Mouse (Mus musculus): ENCODE measurements at regions not wholly inside any gene's neighbourhood (a gene's known extent, or its start where the extent isn't known, plus 50 kb on each side); places are given as distances from the start of the nearest gene placed in this dataset.

DNA sequence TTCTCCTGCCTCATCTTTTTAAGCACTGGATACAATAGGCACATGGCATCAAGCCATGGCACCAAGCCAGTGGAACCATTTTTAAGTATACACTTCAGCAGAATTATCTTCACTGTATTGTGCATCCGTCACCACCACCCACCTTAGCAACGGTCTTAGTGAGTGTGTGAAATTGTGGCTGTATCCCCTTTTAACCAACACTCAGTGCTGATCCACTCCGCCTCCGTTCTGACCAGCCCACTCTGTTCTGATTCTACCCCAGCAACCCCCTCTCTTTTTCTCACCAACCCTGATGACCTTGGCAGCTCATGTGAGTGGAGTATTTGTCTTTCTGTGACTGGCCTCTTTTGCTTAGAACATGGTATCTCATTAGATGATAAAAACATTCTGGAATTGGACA, 662.2 kb downstream of the Zfp706 start:
- Histone ChIP-seq H3K4me3 (ENCODE audit: control insufficient read depth in 1 of 2, insufficient read depth in 1 of 2, low read depth in 1 of 2, low read length in 2 of 2) (no peak overlapping the region), H3K4me2 (ENCODE audit: low read length) (no peak overlapping the region), H3K27me3 (ENCODE audit: control insufficient read depth, insufficient read depth, low read length) (no peaks in the 10 kb centered on the region), H3K4me1 (ENCODE audit: control insufficient read depth in 2 of 2, insufficient read depth in 2 of 2, low read length in 2 of 2) (peaks cover 7 to 9% of the 10 kb centered on the region in 2 experiments; a peak in 3 of 4 replicates), H3K9ac (ENCODE audit: low read length) (no peak overlapping the region), H3K36me3 (ENCODE audit: control insufficient read depth, insufficient read depth, low read length) (no peaks in the 10 kb centered on the region), H3K27ac (replicated peaks in 1 of 2; ENCODE audit: control insufficient read depth in 1 of 2, insufficient read depth in 1 of 2, low read depth in 2 of 2, low read length in 2 of 2) (no peak overlapping the region), H3K9me3 (ENCODE audit: control insufficient read depth, low read length) (no peaks in the 10 kb centered on the region)
- no peak for ATAC-seq (ENCODE audit: insufficient number of reproducible peaks, insufficient read depth, low FRiP score, low read depth)
- WGBS, result 39% methylated on average over 4 of the region's 4 CpGs

DNA sequence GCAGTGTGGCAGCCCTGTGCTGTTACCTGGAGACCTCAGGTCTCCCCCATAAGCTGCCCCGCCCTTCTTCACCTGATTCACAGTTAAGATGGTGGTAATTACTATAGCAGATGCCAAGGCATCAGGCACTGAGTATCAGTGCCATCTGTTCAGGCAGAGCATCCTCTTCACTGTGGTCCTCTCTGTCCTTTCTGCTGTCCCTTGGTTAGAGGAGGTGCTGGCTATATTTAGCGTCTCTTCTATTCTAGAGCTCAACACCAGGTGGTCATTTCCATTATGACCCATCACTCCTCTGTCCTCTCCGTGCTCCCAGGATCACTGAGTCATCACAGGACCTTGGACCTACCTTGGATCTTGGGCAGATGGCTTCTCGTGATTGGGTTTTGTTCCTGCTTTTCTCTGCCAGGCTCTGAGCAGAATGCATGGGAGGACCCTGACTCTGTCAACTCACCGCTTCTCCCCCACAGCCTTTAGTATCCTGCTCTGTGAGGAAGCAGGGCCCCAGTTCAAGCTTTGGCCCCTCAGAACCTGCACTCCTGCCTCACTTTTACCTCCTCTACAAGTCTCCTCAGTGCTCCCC, 667.5 kb downstream of the Zfp706 start:
- no peak for ATAC-seq (ENCODE audit: insufficient number of reproducible peaks, insufficient read depth, low FRiP score, low read depth)
- WGBS, result 75% methylated on average over 5 of the region's 5 CpGs
- peaks cover 0 to 6% of the 10 kb centered on the region in 2 experiments; a peak in 2 of 4 replicates for H3K4me1 ChIP-seq (ENCODE audit: control insufficient read depth in 2 of 2, insufficient read depth in 2 of 2, low read length in 2 of 2)
- no peak overlapping the region for H3K4me3 ChIP-seq (ENCODE audit: control insufficient read depth in 1 of 2, insufficient read depth in 1 of 2, low read depth in 1 of 2, low read length in 2 of 2)
- H3K9ac ChIP-seq (ENCODE audit: low read length), result no peak overlapping the region
- H3K36me3 ChIP-seq (ENCODE audit: control insufficient read depth, insufficient read depth, low read length), result no peaks in the 10 kb centered on the region
- no peak overlapping the region for H3K27ac ChIP-seq (replicated peaks in 1 of 2; ENCODE audit: control insufficient read depth in 1 of 2, insufficient read depth in 1 of 2, low read depth in 2 of 2, low read length in 2 of 2)
- no peaks in the 10 kb centered on the region for H3K27me3 ChIP-seq (ENCODE audit: control insufficient read depth, insufficient read depth, low read length)
- H3K9me3 ChIP-seq (ENCODE audit: control insufficient read depth, low read length), result no peaks in the 10 kb centered on the region
- no peak overlapping the region for H3K4me2 ChIP-seq (ENCODE audit: low read length)

DNA sequence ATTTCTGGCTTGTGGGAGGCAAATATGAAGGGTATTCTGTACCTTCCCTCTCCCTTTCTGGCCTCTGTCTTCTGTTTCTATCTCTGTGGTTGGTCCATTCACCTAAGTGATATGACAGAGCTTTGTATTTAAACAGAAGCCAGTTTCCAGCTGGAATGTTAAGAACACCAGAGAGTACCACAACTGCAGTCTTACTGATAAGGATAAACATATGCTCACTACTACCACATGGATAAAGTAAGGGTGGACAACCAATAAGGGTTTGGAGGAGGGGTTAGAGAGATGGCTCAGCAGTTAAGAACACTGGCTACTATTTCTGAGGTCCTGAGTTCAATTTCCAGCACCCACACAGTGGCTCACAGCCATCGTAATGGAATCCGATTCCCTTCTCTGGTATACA, 668.8 kb downstream of the Zfp706 start:
- ATAC-seq (ENCODE audit: insufficient number of reproducible peaks, insufficient read depth, low FRiP score, low read depth), result no peak
- H3K27ac ChIP-seq (replicated peaks in 1 of 2; ENCODE audit: control insufficient read depth in 1 of 2, insufficient read depth in 1 of 2, low read depth in 2 of 2, low read length in 2 of 2), result no peak overlapping the region
- no peaks in the 10 kb centered on the region for H3K36me3 ChIP-seq (ENCODE audit: control insufficient read depth, insufficient read depth, low read length)
- no peaks in the 10 kb centered on the region for H3K27me3 ChIP-seq (ENCODE audit: control insufficient read depth, insufficient read depth, low read length)
- no peak overlapping the region for H3K4me3 ChIP-seq (ENCODE audit: control insufficient read depth in 1 of 2, insufficient read depth in 1 of 2, low read depth in 1 of 2, low read length in 2 of 2)
- 79% methylated on average over 2 of the region's 2 CpGs for WGBS
- H3K4me1 ChIP-seq (ENCODE audit: control insufficient read depth in 2 of 2, insufficient read depth in 2 of 2, low read length in 2 of 2), result 0 out of 4 replicates have a peak, but pooled peaks cover 0 to 3% of the 10 kb centered on the region in 2 experiments
- no peaks in the 10 kb centered on the region for H3K9me3 ChIP-seq (ENCODE audit: control insufficient read depth, low read length)
- no peak overlapping the region for H3K9ac ChIP-seq (ENCODE audit: low read length)
- no peak overlapping the region for H3K4me2 ChIP-seq (ENCODE audit: low read length)

DNA sequence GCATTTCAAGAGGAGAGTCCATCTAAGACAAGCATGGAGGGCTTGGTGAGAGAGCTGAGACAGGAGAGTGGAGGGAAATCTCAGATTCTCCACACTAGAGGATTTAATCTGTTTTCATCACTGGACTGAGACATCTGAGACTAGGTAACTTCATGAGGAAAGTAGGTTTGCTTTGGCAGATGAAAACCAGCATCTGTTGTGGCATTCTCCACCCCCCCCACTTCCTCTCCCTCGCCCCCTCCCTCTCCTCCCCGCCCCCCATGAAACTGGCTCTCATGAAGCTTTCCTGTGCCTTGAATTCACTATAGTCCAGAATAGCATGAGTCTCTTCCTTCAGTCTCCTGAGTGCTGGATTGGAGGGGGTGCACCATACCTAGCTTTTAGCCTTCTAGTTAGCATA, 670.7 kb downstream of the Zfp706 start:
- H3K36me3 ChIP-seq (ENCODE audit: control insufficient read depth, insufficient read depth, low read length), result no peaks in the 10 kb centered on the region
- H3K4me1 ChIP-seq (ENCODE audit: control insufficient read depth in 2 of 2, insufficient read depth in 2 of 2, low read length in 2 of 2), result 0 out of 4 replicates have a peak, but pooled peaks cover 0 to 3% of the 10 kb centered on the region in 2 experiments
- no peak overlapping the region for H3K4me2 ChIP-seq (ENCODE audit: low read length)
- H3K27ac ChIP-seq (replicated peaks in 1 of 2; ENCODE audit: control insufficient read depth in 1 of 2, insufficient read depth in 1 of 2, low read depth in 2 of 2, low read length in 2 of 2), result no peak overlapping the region
- no peak for ATAC-seq (ENCODE audit: insufficient number of reproducible peaks, insufficient read depth, low FRiP score, low read depth)
- 63% methylated on average over 2 of the region's 2 CpGs for WGBS
- no peak overlapping the region for H3K4me3 ChIP-seq (ENCODE audit: control insufficient read depth in 1 of 2, insufficient read depth in 1 of 2, low read depth in 1 of 2, low read length in 2 of 2)
- H3K27me3 ChIP-seq (ENCODE audit: control insufficient read depth, insufficient read depth, low read length), result no peaks in the 10 kb centered on the region
- H3K9me3 ChIP-seq (ENCODE audit: control insufficient read depth, low read length), result no peaks in the 10 kb centered on the region
- no peak overlapping the region for H3K9ac ChIP-seq (ENCODE audit: low read length)

DNA sequence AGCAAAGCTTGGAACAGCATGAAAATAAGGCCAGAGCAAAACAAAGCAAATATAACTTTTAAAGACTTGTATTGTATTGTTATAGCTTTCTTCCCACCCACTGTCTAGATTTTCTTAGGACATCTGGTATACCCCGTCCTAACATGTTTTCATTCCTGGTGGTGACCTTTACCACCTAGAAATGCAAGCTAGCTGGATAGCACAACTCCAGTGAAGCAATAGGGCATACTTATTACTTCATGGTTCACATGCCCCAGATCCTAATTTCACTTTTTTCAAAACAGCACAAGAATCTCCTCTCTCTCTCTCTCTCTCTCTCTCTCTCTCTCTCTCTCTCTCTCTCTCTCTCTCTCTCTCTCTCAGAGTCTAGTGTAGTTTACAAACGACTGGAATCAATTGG, 672.5 kb downstream of the Zfp706 start:
- H3K9ac ChIP-seq (ENCODE audit: low read length), result no peak overlapping the region
- 90% methylated on average over 2 of the region's 2 CpGs for WGBS
- H3K4me1 ChIP-seq (ENCODE audit: control insufficient read depth in 2 of 2, insufficient read depth in 2 of 2, low read length in 2 of 2), result 0 out of 4 replicates have a peak, but pooled peaks cover 0 to 3% of the 10 kb centered on the region in 2 experiments
- ATAC-seq (ENCODE audit: insufficient number of reproducible peaks, insufficient read depth, low FRiP score, low read depth), result no peak
- H3K36me3 ChIP-seq (ENCODE audit: control insufficient read depth, insufficient read depth, low read length), result no peaks in the 10 kb centered on the region
- H3K4me2 ChIP-seq (ENCODE audit: low read length), result no peak overlapping the region
- H3K27ac ChIP-seq (replicated peaks in 1 of 2; ENCODE audit: control insufficient read depth in 1 of 2, insufficient read depth in 1 of 2, low read depth in 2 of 2, low read length in 2 of 2), result no peak overlapping the region
- no peaks in the 10 kb centered on the region for H3K9me3 ChIP-seq (ENCODE audit: control insufficient read depth, low read length)
- H3K27me3 ChIP-seq (ENCODE audit: control insufficient read depth, insufficient read depth, low read length), result no peaks in the 10 kb centered on the region
- H3K4me3 ChIP-seq (ENCODE audit: control insufficient read depth in 1 of 2, insufficient read depth in 1 of 2, low read depth in 1 of 2, low read length in 2 of 2), result no peak overlapping the region

DNA sequence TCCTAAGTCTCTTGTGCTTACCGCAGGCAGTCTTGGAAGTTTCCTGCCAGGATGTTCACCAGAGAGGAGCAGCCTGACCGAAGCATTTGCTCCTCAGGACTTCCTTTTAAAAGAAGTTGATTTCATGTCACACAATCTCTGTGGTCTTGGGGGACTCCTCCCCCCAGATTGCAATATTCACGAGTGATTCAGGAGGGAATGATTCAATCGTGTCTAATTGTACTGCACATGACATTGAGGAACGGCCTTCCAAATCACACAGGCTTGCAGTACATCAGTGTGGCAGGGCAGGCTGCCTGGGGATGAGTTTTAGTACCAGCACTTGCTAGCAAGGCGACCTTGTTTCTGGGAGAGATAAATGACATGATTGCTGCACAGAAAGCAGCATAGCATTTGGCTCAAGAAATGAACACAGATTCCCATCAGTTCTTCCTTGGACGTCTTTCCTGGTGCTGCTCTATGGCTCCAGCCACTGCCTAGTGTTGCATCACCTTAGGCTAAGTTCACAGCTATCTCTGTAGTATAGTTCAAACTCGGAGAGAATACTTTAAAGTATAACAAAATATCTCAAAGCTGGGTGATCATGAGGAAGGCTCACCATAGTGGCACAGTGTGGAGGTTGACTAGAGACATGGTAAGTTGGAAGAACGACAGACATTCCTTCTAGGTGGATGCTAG, 673.0 kb downstream of the Zfp706 start:
- Histone ChIP-seq H3K36me3 (ENCODE audit: control insufficient read depth, insufficient read depth, low read length) (no peaks in the 10 kb centered on the region), H3K9me3 (ENCODE audit: control insufficient read depth, low read length) (no peaks in the 10 kb centered on the region), H3K4me3 (ENCODE audit: control insufficient read depth in 1 of 2, insufficient read depth in 1 of 2, low read depth in 1 of 2, low read length in 2 of 2) (no peak overlapping the region), H3K4me1 (ENCODE audit: control insufficient read depth in 2 of 2, insufficient read depth in 2 of 2, low read length in 2 of 2) (0 out of 4 replicates have a peak, but pooled peaks cover 0 to 3% of the 10 kb centered on the region in 2 experiments), H3K9ac (ENCODE audit: low read length) (no peak overlapping the region), H3K27me3 (ENCODE audit: control insufficient read depth, insufficient read depth, low read length) (no peaks in the 10 kb centered on the region), H3K4me2 (ENCODE audit: low read length) (no peak overlapping the region), H3K27ac (replicated peaks in 1 of 2; ENCODE audit: control insufficient read depth in 1 of 2, insufficient read depth in 1 of 2, low read depth in 2 of 2, low read length in 2 of 2) (no peak overlapping the region)
- WGBS, result 71% methylated on average over 9 of the region's 9 CpGs
- ATAC-seq (ENCODE audit: insufficient number of reproducible peaks, insufficient read depth, low FRiP score, low read depth), result no peak

DNA sequence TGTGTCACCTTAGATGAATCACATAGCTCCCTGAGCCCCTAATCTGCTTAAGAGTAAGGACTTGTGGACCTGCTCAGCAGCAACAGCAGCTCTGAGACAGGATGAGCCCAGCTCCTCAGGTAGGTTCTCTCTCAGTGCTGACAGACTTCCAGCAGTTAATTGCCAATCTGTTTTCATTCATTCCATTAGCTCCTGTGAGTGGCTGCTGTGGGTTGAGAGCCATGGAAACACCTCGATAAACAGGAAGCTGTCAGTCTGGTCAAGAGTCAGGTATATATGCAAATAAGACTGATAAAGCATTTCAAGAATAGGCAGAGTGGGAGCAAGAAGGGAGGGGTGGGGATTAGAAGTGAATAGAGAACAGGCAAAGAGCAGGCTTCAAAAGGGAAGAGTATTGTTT, 673.7 kb downstream of the Zfp706 start:
- no peak overlapping the region for H3K4me3 ChIP-seq (ENCODE audit: control insufficient read depth in 1 of 2, insufficient read depth in 1 of 2, low read depth in 1 of 2, low read length in 2 of 2)
- 0 out of 4 replicates have a peak, but pooled peaks cover 0 to 3% of the 10 kb centered on the region in 2 experiments for H3K4me1 ChIP-seq (ENCODE audit: control insufficient read depth in 2 of 2, insufficient read depth in 2 of 2, low read length in 2 of 2)
- no peak for ATAC-seq (ENCODE audit: insufficient number of reproducible peaks, insufficient read depth, low FRiP score, low read depth)
- no peak overlapping the region for H3K27ac ChIP-seq (replicated peaks in 1 of 2; ENCODE audit: control insufficient read depth in 1 of 2, insufficient read depth in 1 of 2, low read depth in 2 of 2, low read length in 2 of 2)
- H3K4me2 ChIP-seq (ENCODE audit: low read length), result no peak overlapping the region
- H3K27me3 ChIP-seq (ENCODE audit: control insufficient read depth, insufficient read depth, low read length), result no peaks in the 10 kb centered on the region
- no peak overlapping the region for H3K9ac ChIP-seq (ENCODE audit: low read length)
- H3K9me3 ChIP-seq (ENCODE audit: control insufficient read depth, low read length), result no peaks in the 10 kb centered on the region
- H3K36me3 ChIP-seq (ENCODE audit: control insufficient read depth, insufficient read depth, low read length), result no peaks in the 10 kb centered on the region
- 30% methylated on average over 1 of the region's 1 CpGs for WGBS

Data from heart, embryonic 14.5 days (tissue).